Mouse (Mus musculus) C2C12 (cell line): ENCODE results near the gene Hjurp.

Experiments
- CTCF ChIP-seq: IDR thresholded peaks from one replicate; pipeline ENCODE4 v1.5.1; 2011; ENCODE audit not compliant: control insufficient read depth, insufficient read depth, insufficient read length
- MAX ChIP-seq: IDR thresholded peaks from one replicate; pipeline ENCODE4 v1.6.1; 2011; ENCODE audit warnings: mild to moderate bottlenecking, control low read depth
- MYOD1 ChIP-seq: IDR thresholded peaks from one replicate; pipeline ENCODE4 v1.6.1; 2011; ENCODE audit warnings: low read depth; ENCODE audit not compliant: control insufficient read depth, insufficient read length
- USF1 ChIP-seq: IDR thresholded peaks from one replicate; pipeline ENCODE4 v1.6.1; 2011; ENCODE audit warnings: low read depth, mild to moderate bottlenecking, control low read depth, moderate library complexity

DNA sequence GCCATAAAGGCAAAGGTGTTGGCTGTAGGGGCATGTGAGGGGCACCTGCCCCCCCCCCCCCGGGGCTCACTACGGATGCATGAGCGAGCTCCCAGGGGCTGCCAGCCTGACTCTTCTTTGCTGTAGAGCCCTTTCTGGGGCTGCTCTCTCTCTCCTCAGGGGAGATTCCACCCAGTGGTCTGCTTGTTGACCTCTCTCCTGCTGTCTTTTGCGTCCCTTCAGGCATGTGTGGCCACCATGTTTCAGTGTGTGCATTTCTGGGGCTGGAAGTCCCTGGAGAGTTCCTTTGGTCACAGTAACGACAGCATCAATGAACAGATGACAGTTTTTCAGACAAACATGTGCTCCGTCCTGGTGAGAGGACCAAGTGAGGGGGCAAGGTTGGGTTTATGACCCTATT is 19.1 kb downstream of the Hjurp start:
- no peak for TF ChIP-seq MAX
- no peak for TF ChIP-seq USF1
- no peak for TF ChIP-seq CTCF
- TF ChIP-seq MYOD1: no peak
